Mouse (Mus musculus) bone marrow, adult 2 months (tissue): Measurements from ENCODE around the gene Prox1. TPM values are rescaled to one million over a fixed set of nuclear protein-coding genes. Genes with fewer than 3 reads are reported as not detected.

ENCODE experiments used
- H3K27ac ChIP-seq: fragments of 200-500 bp; 2 replicates; pipeline ENCODE4 v1.5.1; 2012; ENCODE audit warnings: low read depth, mild to moderate bottlenecking, control low read depth, inconsistent platforms, low read length; ENCODE audit not compliant: control insufficient read depth, poor library complexity, insufficient read depth
- H3K4me1 ChIP-seq: fragments of 200-500 bp; 2 replicates; pipeline ENCODE4 v1.6.1; 2011; ENCODE audit warnings: low read length; ENCODE audit not compliant: control insufficient read depth, insufficient read depth
- H3K4me3 ChIP-seq: fragments of 200-500 bp; replicated peaks from 2 replicates; pipeline ENCODE3; 2011; ENCODE audit warnings: mild to moderate bottlenecking, low read depth, low read length, control low read depth; ENCODE audit not compliant: control insufficient read depth
- CTCF ChIP-seq: fragments of 200-500 bp; IDR thresholded peaks from 2 replicates; pipeline ENCODE4 v1.5.1; 2011; ENCODE audit warnings: low read length, control low read depth; ENCODE audit not compliant: control insufficient read depth, insufficient read depth
- POLR2A ChIP-seq: fragments of 200-500 bp; IDR thresholded peaks from 2 replicates; pipeline ENCODE4 v1.6.1; 2011; ENCODE audit warnings: low read depth, mild to moderate bottlenecking, control low read depth, low read length, borderline replicate concordance; ENCODE audit not compliant: control insufficient read depth
- WGBS: fragments of 180-500 bp; shearing (Covaris S2); methylation state at CpG from one replicate; pipeline ENCODE4 v1.1.7; 2018; 5-methylcytosine and 5-hydroxymethylcytosine counted together
- polyA plus RNA-seq: library from polyadenylated mRNA; stranded (reverse); fragments of >200 nt; gene quantifications from 2 replicates; pipeline ENCODE4 v1.2.4, GENCODE M21; 2011; ENCODE audit warnings: low replicate concordance; ENCODE audit not compliant: missing spikeins, insufficient read depth, insufficient read length

Gene Prox1
- polyA plus RNA-seq, 1 experiment: not detected

- H3K4me3 ChIP-seq: no peak overlapping the region
- no peak overlapping the region for H3K27ac ChIP-seq
- TF ChIP-seq POLR2A: no peak
- no peak for TF ChIP-seq CTCF
- WGBS: 57% methylated on average over 12 of the region's 12 CpGs
- no peaks in the 10 kb centered on the region for H3K4me1 ChIP-seq
Measured at GRCm38 (mm10) chr1:190128674-190129322, 41.7 kb downstream of the Prox1 start.

- WGBS: 75% methylated on average over 5 of the region's 5 CpGs
- no peak overlapping the region for H3K4me3 ChIP-seq
- H3K4me1 ChIP-seq: no peaks in the 10 kb centered on the region
- TF ChIP-seq CTCF (no peak), POLR2A (no peak)
- H3K27ac ChIP-seq: no peak overlapping the region
Measured at GRCm38 (mm10) chr1:190127878-190128277, 42.6 kb downstream of the Prox1 start.

GRCm38 (mm10) chr1:190127163-190127795 is 43.2 kb downstream of the Prox1 start:
- TF ChIP-seq CTCF (no peak), POLR2A (no peak)
- 76% methylated on average over 6 of the region's 6 CpGs for WGBS
- Histone ChIP-seq H3K4me3 (no peak overlapping the region), H3K27ac (no peak overlapping the region), H3K4me1 (no peaks in the 10 kb centered on the region)

- no peak for TF ChIP-seq POLR2A
- no peak for TF ChIP-seq CTCF
- WGBS: 71% methylated on average over 14 of the region's 14 CpGs
Measured at GRCm38 (mm10) chr1:190124961-190125739, 45.4 kb downstream of the Prox1 start.

GRCm38 (mm10) chr1:190123404-190123803 is 47.1 kb downstream of the Prox1 start:
- no peaks in the 10 kb centered on the region for H3K4me1 ChIP-seq
- H3K27ac ChIP-seq: no peak overlapping the region
- TF ChIP-seq CTCF: no peak
- no peak for TF ChIP-seq POLR2A
- H3K4me3 ChIP-seq: no peak overlapping the region
- WGBS: 82% methylated on average over 13 of the region's 13 CpGs

More at GRCm38 (mm10) chr1:190124961-190125739, 45.4 kb downstream of the Prox1 start:
- H3K27ac ChIP-seq: no peak overlapping the region
- H3K4me3 ChIP-seq: no peak overlapping the region
- H3K4me1 ChIP-seq: no peaks in the 10 kb centered on the region

- no peaks in the 10 kb centered on the region for H3K4me1 ChIP-seq
- 68% methylated on average over 1 of the region's 1 CpGs for WGBS
- no peak overlapping the region for H3K4me3 ChIP-seq
- H3K27ac ChIP-seq: no peak overlapping the region
- TF ChIP-seq CTCF: no peak
- TF ChIP-seq POLR2A: no peak
Measured at GRCm38 (mm10) chr1:190115985-190116384, 54.5 kb downstream of the Prox1 start.

- TF ChIP-seq POLR2A: no peak
- no peak for TF ChIP-seq CTCF
- no peaks in the 10 kb centered on the region for H3K4me1 ChIP-seq
- no peak overlapping the region for H3K27ac ChIP-seq
- WGBS: 66% methylated on average over 6 of the region's 6 CpGs
- H3K4me3 ChIP-seq: no peak overlapping the region
Measured at GRCm38 (mm10) chr1:190111741-190112140, 58.8 kb downstream of the Prox1 start.

GRCm38 (mm10) chr1:190107587-190107986 is 62.9 kb downstream of the Prox1 start:
- no peak for TF ChIP-seq CTCF
- no peak for TF ChIP-seq POLR2A
- H3K27ac ChIP-seq: no peak overlapping the region
- 89% methylated on average over 1 of the region's 1 CpGs for WGBS
- H3K4me3 ChIP-seq: no peak overlapping the region
- no peaks in the 10 kb centered on the region for H3K4me1 ChIP-seq
